Mouse (Mus musculus): ENCODE measurements at regions not wholly inside any gene's neighbourhood (a gene's known extent, or its start where the extent isn't known, plus 50 kb on each side); places are given as distances from the start of the nearest gene placed in this dataset.

DNA sequence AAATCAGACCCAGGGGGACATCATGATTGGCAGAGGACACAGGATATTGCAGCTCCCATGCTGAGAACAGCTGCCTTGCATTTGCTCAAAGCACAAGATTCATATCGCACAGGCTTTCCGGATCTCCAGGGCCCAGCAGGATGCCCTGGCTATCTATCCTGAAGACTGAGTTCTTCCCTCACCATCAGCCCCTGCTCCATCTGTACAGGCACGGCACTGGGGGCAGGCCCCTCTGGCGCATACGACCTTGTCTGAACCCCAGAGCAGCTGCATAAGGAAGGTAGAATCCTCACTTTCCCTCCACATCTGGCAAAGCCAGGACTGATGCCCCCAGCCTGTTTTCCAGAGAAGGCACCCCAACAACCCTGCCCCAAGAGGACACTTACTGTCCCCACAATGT is 266.8 kb downstream of the Tns1 start:
- DNase-seq (ENCODE audit: low read depth in 2 of 2, low spot score in 2 of 2), result no peak

DNA sequence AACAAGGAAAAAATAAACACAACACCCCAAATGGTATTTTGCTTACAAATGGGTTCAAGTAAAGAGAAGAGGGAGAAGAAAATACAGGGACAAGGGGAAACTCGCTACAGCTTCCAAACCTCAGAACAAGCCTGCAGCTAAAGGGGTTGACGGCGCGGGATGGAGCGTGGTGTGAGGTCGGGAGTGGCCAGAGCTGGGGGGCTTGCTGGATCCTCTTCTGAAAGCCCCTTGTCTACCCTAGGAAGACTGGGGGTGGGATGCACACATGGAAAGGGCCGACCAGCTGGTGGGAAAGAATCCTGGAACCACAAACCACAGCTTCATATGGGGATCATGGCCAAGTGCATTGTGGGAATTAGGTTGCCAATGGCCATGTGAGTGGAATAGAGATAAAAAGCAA is 267.4 kb downstream of the Tns1 start:
- no peak for DNase-seq (ENCODE audit: low read depth in 2 of 2, low spot score in 2 of 2)

DNA sequence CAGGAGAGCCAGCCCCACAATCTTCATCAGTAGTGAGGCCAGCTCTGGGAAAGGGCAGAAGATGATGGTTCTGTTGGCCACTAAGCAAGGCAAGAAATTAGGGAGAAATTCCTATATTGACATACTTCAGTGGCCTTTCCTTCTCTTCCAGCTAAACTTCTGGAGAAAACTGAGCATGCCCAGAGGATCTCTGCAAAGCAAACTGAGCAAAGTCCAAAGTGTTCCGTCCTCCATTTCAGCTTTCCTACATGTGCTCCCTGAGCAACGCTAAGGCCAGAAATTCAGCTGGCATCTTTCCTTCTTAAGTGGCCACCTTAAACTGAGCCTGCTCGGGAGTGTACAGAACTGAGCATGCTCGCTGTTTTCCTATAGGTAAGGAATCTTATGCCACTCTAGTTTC is 268.9 kb downstream of the Tns1 start:
- DNase-seq (ENCODE audit: low read depth in 2 of 2, low spot score in 2 of 2), result no peak

DNA sequence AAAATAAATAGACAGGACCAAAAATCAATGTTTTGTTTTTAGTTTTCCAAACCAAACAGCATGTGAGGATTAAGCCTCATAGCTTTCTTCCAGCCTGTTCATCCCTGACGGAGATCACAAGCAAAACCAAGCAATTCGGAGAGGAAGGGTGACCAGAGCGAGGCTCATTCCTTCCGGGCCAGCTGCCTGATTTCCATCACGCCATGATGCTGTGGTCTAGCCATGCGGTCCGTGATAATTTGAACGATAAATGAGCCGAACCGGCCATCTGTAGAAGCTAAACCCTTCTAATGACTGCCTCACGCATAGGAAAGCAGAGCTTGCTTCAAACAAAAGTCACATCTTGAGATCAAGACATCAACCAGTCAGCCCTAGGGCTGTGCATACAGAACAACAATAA is 270.4 kb downstream of the Tns1 start:
- DNase-seq (ENCODE audit: low read depth in 2 of 2, low spot score in 2 of 2), result no peak

DNA sequence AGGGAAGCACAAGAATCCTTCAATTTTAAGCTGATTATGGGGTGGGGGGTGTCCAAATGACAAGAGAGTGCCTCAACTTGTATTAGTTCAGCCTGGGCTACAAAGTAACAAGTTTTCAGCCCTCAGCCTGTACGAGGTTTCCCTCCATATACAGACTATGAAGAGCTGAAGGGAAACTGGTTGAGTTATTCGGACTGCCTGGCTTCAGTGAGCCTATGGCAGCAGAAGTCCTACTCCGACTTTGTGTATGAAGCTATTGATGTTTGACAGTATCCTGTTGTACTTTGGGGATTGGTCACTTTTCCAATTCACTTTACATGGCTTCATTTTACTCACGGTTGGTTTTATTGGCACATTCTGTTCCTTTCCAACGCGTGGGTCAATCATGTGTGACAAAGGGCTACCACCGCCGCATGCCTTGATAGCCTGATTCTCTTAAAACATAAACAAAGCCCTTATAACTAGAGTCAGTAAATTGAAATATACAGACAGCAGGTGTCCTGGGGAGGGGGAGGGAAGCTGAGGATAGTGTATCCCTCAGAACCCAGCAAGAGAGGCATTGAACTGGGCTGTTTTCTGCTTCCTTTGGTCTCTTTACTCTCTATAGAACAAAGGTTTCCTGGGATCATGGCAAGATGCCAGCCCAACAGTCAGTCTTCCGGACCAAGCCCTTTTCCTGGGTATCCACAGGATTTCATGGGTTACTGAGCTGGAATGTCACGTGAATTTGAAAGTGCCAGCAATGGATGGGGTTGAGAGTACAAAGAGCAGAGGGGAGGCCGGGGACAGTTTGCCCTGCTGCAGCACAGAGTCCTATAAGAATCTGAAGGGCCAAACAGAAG is 273.9 kb downstream of the Tns1 start:
- no peak for DNase-seq (ENCODE audit: low read depth in 2 of 2, low spot score in 2 of 2)

DNA sequence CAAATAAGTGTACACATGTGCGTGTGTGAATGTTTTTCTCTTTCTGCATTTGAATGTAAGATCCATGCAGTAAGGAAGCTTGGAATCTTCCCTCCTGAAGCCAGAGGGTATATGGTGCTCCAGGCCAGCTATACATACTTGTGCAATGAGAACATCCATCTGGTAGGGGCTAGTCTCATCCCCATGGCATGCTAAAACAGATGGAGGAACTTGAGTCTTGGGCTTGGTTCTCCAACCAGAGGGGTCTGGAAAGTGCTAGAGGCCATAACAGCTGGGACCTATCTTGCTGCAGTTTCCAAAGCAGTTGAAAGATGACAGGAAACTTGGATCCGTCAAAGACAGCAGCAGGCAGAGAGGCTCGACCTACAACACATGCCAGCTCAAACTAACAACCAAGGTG is 275.9 kb downstream of the Tns1 start:
- DNase-seq (ENCODE audit: low read depth in 2 of 2, low spot score in 2 of 2), result no peak

DNA sequence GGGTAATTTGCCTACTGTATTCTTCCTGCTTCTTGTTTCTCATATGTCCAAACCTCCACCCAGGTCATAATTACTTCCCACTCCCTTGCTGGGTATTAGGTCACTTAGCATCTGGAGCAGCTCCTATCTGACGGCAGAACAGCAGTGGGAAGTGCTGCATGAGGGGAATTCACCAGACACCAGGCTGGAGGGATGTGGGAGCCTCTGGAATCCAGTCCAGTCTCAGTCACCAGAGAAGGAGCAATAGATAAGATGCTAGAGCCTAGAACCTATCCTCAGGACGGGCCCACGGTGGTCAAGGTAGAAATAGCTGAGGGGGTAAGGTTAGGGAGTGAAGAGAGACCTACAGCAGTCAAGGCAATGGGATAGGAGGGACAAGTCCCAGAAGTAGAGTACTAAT is 277.1 kb downstream of the Tns1 start:
- no peak for DNase-seq (ENCODE audit: low read depth in 2 of 2, low spot score in 2 of 2)

DNA sequence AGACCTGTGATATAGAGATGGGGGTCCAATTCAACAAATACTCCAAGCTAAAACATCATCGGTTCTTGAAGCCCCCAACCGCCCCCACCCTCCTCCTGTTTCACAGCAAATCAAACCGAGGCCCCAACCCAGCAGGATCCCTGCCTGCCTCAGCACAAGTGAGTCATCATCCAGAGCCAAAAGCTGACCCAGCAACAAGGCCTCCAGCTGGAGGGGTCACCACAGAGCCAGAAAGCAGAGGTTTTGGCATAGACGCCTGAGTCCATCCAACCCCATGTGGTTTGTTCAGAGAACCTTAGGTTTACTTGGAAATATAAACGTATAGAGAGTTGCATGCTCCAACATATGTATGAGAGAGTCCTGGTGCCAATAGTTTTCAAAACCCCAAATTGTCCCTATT is 279.1 kb downstream of the Tns1 start:
- DNase-seq (ENCODE audit: low read depth in 2 of 2, low spot score in 2 of 2), result no peak

DNA sequence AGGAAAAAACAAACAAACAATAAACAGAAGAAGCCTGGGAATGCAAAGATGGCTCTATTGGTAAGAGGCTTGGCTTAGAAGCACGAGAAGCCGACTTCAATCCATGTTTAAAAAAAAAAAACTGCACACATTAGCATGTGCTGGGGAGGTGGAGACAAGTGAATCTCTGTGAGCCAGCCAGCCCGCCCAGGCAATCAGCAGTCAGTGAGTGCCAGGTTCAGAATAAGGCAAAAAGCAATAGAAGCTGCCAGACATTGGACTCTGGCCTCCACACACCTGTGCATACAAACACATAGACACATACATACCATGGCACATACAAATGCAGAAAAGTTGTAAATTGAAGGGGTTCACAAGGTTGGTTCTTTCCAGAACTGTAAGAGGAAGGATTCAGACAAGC is 279.7 kb downstream of the Tns1 start:
- DNase-seq (ENCODE audit: low read depth in 2 of 2, low spot score in 2 of 2), result no peak

DNA sequence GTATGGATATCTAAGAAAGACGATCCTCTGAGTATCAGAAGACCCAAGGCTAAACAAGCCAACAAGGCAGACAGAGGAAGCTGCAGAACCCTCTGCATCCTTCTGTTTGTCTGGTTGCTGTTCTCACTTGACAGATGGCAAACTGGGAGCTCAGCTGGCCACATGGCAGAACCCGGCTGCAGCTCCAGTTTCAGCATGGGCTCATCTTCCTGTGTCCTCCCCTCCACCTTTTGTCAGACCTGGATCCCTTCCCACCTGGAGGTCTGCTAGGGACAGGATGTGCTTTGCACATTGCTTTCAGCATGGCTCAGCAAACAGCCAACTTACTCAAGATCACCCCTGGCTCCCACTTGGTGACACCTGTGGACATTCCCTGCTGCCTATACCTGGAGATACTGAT is 284.9 kb downstream of the Tns1 start:
- no peak for DNase-seq (ENCODE audit: low read depth in 2 of 2, low spot score in 2 of 2)

DNA sequence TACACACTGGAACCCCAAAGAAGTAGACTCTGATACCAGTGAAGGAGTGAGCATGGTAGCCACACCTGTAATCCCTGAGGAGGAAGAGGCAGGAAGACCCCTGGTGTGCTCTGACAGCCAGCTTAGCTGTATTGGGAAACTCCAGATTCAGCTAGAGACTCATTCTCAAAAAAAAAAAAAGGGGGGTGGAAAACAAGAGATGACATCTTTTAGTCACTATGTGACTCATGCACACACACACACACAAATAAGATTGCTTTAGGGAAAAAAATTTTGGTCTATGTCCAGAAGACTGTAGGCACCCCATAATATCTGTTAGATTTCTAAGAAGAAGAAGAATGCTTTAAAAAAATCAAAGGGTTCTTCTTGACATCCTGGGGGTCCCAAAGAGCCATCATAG is 287.6 kb downstream of the Tns1 start:
- no peak for DNase-seq (ENCODE audit: low read depth in 2 of 2, low spot score in 2 of 2)

DNA sequence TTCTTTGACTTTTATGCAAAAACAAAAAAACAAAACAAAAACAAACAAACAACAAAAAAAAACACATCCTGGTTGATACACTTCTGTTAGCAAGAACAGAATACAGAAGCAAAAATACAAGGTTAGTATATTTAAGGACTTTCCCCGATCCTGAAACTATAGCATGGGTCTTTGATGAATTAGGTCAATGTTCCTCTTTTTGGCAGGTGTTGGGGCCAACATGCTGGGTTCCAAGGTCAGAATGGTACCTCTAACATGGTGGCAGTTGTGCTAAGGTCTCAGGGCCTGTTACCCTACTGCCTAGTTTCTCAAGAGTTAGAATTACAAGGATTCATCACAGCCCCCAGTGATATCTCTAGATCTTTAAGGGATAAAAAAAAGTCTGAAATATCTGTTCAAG is 289.7 kb downstream of the Tns1 start:
- DNase-seq (ENCODE audit: low read depth in 2 of 2, low spot score in 2 of 2), result no peak

DNA sequence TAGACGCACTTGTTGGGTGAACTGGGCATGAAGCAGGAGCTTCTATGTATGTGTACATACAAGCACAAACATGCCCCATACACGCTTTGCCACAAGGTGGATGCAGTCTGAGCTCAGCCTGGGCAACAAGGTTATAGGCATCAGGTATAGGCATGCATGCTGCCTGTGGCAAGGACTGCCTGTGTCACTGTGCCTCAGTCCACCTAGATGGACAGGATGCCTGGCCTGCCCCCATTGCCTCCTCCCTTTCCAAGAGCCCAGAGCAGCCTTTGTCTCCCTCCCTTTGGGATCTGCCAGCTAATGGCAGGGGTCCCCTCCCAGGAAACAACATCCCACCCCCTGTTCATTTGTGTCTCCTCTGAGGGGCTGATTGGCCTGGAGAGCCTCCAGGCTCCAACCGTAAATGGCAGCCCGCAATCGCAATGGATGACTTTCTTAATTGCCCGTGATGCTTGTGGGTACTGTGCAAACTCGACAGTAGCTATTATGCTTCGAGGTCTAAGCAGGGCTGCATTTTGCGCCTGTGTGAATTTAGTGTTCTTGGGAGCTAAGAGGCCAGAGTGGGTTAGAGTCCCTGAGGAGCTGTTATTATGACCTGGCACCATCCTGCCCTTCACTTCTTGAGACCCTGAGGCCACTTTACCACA is 293.6 kb downstream of the Tns1 start:
- no peak for DNase-seq (ENCODE audit: low read depth in 2 of 2, low spot score in 2 of 2)

DNA sequence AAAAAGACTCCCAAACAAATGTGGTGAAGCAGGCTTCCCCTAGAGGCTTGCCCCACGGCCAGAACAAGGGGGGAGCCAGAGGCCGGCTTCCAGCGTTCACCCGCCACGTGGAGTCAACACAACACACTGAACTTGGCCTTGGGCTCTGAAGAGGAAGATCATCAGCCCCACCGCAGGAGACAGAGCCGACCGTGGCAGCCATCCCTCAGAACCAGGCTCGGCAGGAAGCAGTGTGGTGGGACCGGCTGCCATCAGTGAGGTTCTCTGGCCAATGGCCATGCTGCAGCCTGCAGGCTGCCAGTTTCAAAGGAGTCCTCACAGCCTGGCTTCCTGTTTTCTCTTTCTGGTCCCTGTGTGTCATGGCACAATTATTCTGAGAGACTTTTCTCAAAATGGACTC is 295.3 kb downstream of the Tns1 start:
- DNase-seq (ENCODE audit: low read depth in 2 of 2, low spot score in 2 of 2), result peak; percentile 2 to 8

DNA sequence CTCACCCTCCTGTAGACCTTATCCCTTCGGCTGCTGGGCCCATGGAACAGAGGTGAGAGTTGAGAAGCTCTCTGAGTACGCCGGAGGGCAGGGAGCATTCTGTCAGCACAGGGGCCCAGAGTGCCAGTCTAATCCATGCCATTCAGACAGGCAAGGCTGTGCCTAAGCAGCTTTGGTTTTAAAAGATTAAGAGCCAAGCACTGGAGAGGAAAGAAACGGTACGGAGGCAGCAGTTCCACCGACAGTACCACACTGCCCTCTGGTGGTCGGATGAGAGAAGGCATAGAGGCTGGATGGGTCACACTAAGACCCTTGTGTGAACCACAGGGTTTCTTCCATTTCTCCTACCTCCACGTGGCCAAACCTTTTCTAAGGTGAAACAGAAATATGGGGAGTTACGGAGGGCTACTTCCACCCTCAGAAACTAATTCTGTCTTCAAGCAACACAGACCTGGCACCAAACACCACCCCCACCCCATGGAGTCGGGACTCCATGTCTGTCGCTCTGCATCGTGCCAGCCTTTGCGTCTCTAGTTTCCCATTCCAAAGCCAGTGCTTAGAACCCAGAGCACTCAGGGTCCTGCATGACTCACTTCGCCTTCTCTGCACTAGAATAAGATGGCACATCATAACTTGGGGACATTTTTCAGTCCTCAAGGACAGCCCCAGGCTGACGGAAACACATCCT is 297.9 kb downstream of the Tns1 start:
- peak; percentile 42 to 59 for DNase-seq (ENCODE audit: low read depth in 2 of 2, low spot score in 2 of 2)

DNA sequence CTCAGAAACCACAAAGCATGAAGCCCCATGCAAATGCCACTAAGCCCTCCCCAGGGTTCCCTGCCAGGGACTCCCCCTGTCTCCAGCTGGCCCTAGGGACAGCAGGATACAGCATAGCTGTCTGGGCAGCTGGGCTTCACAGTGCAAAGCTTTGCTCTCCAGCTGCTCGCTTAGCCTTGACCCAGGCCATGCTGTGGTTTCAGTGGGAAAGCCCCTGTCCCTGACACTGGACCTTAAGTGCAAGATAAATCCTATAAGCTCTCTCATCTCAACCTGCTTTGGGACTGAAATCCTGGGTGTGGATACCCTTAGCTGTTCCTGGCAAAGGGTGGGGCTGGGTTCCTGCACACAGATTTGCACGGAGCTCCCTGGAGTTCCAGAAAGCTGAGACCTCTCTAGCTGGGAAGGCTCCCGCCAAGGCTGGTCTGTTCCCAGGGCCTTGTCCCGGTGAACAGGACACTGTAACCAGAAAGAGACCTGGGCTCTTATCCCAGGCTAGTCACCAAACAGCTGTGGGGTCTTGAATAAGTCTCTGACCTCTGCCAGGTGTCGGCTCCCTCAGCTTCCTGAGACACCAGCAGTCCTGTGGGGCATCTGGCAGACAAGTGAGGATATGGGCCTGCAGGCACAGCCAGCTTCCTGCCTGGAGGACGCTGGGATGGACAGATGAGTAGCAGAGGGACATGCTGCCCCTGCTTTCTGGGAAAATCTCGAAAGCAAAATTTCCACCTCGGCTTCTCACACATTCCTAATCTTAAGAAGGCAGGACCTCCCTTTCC is 299.7 kb downstream of the Tns1 start:
- DNase-seq (ENCODE audit: low read depth in 2 of 2, low spot score in 2 of 2), result no peak

DNA sequence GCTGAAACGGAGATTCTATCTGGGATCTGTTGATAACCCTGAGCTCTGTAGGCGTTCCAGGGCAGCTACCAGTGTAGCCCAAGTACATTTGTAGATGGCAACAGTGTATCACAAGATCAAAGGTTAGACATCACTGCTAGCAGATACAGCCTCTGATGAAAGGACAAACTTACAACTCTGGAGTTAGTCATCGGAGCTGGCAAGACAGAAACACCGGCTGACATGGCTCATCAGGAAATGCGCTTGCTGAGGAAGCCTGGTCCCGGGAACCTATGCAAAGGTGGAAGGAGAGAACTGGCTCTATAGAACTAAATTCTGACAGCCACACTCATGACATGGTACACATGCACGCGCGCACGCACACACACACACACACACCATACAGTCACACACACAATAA is 300.5 kb downstream of the Tns1 start:
- DNase-seq (ENCODE audit: low read depth in 2 of 2, low spot score in 2 of 2), result no peak

DNA sequence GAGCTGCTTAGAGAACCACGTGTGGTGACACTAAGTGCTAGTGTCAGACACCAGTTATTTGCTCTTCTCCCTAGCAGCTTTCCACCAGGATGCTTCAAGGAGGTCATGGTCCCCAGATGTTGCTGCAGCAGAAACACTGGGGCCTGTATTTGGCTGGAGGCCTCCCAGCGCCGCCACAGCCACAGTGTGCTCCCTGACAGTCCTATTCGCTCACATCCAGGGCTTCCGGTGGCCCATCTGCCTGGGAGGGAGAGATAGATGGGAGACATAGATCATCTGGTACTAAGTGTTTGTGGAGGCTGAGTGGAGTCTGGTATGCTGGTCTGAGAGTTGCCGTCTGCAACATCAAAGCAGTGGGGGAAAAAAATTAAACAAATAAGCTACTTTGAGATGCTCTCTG is 301.6 kb downstream of the Tns1 start:
- no peak for DNase-seq (ENCODE audit: low read depth in 2 of 2, low spot score in 2 of 2)

DNA sequence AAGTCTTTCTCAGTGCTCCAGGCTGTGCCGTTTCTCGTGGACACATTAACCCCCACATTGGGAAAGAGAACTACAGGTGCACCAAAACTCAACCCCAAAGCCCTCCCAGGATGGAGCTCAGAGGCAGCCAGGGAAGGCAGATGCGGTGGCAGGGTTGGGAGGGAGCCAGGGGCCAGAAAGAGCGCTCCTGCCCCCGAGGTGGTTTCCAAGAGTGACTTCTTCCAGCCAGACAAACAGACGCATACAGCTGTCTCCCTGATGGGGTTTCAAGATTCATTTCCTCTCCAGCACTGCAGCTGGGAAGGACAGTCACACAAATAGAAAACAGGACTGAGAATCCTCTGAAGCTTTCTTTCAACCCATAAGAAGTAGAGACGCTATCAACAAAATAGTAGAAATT is 303.5 kb downstream of the Tns1 start:
- DNase-seq (ENCODE audit: low read depth in 2 of 2, low spot score in 2 of 2), result no peak

DNA sequence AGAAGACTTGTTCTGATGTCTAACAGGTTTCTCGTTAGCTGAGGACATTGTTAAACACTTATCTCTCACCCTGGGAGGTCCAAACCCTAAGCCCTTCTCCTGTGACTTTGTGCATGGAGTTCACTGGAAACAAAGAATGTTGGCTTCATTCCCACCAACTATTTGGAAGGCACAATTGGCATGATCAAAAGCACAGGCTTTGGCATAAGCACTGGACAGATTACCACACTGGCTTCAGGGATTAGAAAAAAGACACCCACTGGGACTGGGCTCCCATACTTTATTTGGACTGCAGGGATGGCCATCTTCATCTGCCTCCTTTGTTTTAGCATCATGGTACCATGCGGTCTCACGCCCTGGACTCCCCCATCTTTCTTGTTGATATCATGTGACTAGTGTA is 317.0 kb downstream of the Tns1 start:
- DNase-seq (ENCODE audit: low read depth in 2 of 2, low spot score in 2 of 2), result no peak

DNA sequence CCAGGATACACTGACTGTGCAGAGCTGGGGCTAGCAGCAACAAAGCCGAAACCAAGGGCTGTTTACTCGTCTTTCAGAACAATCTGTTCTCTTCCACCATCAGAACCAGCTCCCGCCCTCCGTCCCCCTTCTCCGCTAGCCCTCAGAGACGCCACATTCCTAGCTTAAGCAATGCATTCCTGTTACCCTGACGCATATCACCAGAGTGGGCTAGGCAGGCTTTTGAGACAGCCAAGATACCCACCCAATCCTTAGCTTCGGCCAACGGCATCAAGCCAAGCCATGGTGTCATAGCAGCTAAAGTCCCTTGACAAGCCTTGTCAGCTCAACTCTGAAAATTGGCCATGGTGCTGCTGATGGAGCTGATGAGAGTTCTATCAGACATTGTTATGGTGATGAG is 319.1 kb downstream of the Tns1 start:
- no peak for DNase-seq (ENCODE audit: low read depth in 2 of 2, low spot score in 2 of 2)

DNA sequence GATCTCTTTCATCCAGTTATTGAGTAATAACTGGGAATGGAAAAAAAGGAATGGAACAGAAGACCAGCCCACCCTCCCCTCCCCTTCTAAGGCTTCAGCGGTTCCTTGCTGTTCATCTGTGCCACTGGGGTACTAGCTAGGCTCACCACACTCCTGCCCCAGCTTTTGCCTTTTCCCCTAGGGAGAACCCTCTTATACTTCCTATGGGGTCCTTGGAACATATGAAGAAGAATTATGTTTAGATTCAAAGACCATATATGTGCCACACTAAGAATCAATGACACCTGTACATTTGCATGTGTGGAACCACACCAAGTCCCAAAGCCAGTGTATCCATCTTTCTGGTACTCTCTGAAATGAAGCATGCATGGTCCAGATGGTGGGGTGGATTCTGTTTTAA is 324.3 kb downstream of the Tns1 start:
- DNase-seq (ENCODE audit: low read depth in 2 of 2, low spot score in 2 of 2), result no peak

Measured in CD8-positive naive resting alpha-beta T cell, adult 2 months (primary cell).